Mouse (Mus musculus) gastrocnemius, postnatal 4 days (tissue): ENCODE results near the gene Tpra1. TPM values are rescaled to one million over a fixed set of nuclear protein-coding genes. Genes with fewer than 3 reads are reported as not detected.

Experiments used
- DNase-seq, 2 experiments: peaks; one replicate each; pipeline ENCODE4 v3.0.0; 2021 to 2022; ENCODE audit warnings: low spot score in 2 of 2, mixed read lengths in 2 of 2
- long read RNA-seq, 2 experiments: library from polyadenylated mRNA; stranded (forward); transcript quantifications; one replicate each; pipeline ENCODE4 v2.0.0; 2021
- total RNA-seq, 2 experiments: library from RNA; stranded (reverse); gene quantifications; 2 replicates each; pipeline ENCODE4 v1.2.3; 2021

Gene Tpra1
- 10 to 100 TPM; 23.4 to 27.2 TPM for total RNA-seq
- long read RNA-seq, experiment 1, transcript Tpra1-201 (12 exons, 1,820 nt), result major isoform, 8 of 12 reads
- long read RNA-seq, experiment 1, partial matches to known transcripts, result 1 of 12 reads
- long read RNA-seq, experiment 1, other reads (novel, unspliced or antisense), result 3 of 12 reads
- long read RNA-seq, experiment 2, partial matches to known transcripts, result 2 of 12 reads
- long read RNA-seq, experiment 2, other reads (novel, unspliced or antisense), result 7 of 12 reads

DNA sequence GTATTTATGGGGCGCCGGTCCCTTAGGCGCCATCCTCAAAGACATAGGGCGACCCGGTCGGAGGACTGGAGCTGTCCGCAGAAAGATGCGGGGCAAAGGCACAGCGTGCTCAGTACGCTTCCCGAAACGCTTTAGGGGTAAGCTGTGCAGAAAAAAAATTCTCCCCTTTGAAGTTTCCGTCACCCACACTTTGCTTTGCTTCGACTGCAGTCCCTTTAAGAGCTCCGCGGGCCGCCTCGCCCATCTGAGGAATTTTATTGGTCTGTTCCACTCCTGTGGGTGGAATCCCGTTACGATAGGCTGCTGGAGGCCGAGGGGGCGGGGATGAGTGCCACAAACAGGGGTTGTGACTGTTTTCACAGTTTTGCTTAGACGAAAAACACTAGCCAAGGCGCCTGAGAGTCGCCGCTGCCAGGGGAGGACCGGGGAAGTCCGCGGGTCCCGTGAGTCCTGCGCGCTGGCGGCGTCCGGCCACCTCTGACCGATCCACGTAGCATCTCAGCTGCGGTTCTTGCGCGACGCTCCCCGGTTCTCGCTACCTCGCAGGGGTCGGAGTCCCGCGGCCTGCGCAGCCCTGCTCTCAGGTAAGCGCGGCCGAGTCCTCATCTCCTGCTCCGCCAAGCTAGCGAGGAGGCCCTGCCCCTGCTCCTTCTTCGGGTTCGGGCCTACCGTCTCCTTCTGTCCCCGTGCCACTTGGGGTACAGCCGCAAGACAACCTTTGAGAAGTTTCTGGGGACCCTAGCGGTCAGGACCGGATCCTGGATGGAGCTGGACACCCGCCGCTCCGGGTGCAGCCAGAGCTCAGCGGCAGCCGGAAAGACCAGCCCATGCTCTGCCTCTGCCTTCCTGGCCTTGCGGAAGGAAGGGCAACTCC is at the start of gene Tpra1:
TSS of gene Tpra1 (plus strand) at position 305 of the 874 bp plus-strand sequence.
- peak; percentile 78 to 93 for DNase-seq

GRCm38 (mm10) chr6:88854509-88854908 is 47.5 kb upstream of the Tpra1 start:
- no peak for DNase-seq

GRCm38 (mm10) chr6:88855636-88856035 is 46.4 kb upstream of the Tpra1 start:
- DNase-seq, result peak in 1 of 2 experiments; percentile 67

DNA sequence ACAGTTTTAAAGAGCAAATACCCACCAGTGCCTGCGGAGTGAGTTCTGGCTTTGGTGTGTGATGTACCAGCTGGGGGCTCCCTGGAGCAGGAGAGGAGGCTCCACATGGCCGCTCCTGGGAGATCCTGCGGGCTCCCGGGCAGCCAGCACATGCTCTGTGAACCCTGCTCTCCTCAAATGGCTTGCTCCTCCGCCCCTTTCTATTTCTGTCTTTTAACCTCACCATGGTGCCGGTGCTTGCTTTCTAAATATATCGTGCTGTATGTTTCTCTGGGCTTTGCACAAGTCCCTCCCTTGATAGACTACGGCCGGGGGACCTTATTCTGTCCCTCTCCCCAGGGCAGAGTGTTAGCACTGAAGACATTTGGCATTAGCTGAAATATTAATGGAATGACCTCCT is 44.8 kb upstream of the Tpra1 start:
- DNase-seq, result no peak

DNA sequence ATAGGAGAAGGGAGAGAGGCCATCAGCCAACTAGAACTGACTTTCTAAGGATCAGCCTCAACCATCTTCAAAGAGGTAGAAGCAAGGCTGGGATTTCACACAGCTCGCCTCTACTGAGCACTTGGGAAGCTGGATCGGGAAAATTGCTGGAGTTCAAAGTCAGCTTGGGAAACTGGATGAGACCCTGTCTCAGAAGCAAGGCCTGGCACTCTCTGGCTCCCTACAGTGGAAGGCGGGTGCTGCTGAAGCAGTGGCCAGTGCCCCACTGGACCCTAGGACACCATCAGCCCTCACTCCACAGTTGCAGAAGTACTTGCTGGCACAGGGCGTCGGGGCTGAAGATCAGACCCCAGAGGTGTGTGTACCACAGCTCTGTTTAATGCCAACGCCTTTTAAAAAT is 44.2 kb upstream of the Tpra1 start:
- DNase-seq, result no peak

DNA sequence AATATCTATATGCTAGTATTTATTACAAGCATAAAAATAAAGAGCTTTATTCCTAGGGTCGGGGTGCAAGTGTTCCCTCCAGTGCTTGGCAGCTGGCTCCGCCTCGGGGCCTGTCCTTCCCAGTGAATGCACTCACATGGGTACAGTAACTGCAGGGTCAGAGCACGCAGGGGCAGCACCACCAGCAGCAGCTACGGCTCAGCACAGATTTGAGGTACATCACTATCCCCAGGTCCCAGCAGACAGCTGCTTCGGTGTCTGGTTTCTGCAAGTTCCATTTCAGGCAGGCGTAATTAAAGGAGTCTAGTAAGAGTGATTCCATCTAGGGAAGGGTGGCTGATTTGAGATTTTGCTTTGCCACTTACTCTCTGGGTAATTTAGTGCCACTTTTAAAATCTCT is 43.7 kb upstream of the Tpra1 start:
- DNase-seq, result no peak

DNA sequence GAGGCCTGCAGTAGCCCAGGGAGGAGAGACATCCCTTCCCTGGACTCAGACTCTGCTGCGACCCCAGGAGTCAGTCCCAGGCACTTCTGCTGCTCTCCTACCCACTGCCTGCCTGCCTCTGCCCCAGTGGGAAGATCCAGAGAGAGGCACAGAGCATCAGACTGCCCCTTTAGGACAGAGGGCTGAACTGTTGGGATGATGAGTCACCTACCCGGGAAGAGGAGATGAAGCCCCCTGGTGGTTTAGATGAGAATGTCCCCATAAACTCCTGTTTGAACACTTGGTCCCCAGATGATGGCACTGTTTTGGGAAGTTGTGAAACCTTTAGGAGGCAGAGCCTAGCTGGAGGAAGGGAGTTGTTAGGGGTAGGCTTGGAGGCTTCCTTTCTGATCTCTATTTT is 41.1 kb upstream of the Tpra1 start:
- DNase-seq, result peak in 1 of 2 experiments; percentile 27

DNA sequence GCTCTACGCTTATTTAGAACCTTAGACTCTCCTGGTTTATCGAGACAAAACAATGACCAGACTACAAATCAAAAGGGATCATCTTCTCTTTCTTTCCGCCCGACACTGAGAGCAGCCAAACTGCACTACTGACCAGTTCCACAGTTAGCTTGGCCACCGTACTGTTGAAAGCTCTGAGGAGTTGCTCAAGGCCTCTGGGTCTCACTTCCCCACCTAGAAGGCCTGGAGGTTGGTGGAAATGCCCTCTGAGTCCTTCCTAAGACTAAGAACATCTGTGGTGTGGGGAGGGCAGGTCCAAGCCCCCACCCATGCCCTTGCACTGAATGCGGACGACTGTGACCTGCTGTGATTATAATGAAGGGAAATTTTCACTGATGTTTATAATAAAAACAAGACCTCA is 36.3 kb upstream of the Tpra1 start:
- no peak for DNase-seq

- DNase-seq, result no peak
Measured at GRCm38 (mm10) chr6:88869459-88869858, 32.6 kb upstream of the Tpra1 start.

- no peak for DNase-seq
Measured at GRCm38 (mm10) chr6:88870594-88870993, 31.5 kb upstream of the Tpra1 start.

GRCm38 (mm10) chr6:88871546-88871945 is 30.5 kb upstream of the Tpra1 start:
- DNase-seq, result no peak

DNA sequence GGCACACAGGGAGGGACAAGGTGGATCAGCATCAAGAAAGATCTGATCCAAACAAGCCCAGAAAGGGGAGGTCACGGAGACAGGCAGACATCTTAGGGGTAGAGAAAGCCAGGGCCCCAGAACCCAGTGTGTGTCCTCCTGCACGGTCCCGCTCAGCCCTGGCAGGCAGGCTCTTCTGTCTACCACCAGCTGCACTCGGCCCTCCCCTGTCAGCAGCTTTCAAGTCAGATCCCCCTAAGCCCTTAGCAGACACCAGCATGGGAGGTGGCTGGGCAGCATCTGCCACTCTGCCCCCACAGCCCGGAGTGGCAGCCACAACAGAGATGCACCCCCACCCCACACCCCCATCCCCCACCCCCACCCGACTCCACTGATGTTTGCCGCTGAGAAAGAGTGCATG is 29.2 kb upstream of the Tpra1 start:
- no peak for DNase-seq

DNA sequence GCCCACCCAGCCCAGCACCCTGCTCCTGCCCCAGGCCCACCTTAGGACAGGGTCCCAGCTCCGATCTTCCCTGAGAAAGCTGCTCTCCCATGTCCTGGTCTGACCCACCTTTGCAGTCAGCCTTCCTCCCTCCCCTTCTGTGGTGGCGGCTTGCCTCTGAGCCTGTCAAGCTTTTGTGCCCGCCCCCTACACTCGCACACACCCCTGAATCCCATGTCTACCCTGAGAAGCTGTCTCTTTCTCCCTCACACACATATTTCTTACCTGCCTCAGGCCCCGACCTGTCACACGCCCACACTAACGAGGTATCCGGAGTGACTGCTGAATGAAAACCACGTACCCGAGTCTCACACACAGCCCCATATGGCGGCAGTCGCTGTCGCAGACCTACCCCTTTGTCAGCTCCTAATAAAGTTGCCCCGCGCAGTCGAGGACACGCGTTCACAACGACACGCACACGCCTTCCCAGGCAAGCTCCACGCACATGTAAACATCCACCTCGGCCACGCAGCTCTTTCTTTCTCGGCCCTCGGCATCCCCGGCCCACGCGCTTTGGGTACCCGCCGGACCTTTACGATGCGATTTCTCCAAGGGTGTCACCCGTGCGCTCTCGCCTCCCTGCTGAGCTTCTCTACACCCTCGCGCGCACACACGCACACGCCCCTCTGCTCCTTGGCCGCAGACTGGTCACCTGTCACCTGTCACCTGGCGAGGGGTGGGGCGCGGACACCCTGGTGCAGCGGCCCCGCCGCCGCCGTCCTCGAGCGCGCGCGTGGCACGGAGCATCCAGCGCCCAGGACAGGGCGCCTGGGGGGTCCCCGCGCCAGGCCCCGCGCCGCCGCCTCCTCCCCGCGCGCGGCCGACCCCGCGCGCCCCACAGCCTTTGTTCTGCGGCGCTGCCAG is 27.8 kb upstream of the Tpra1 start:
- no peak for DNase-seq

DNA sequence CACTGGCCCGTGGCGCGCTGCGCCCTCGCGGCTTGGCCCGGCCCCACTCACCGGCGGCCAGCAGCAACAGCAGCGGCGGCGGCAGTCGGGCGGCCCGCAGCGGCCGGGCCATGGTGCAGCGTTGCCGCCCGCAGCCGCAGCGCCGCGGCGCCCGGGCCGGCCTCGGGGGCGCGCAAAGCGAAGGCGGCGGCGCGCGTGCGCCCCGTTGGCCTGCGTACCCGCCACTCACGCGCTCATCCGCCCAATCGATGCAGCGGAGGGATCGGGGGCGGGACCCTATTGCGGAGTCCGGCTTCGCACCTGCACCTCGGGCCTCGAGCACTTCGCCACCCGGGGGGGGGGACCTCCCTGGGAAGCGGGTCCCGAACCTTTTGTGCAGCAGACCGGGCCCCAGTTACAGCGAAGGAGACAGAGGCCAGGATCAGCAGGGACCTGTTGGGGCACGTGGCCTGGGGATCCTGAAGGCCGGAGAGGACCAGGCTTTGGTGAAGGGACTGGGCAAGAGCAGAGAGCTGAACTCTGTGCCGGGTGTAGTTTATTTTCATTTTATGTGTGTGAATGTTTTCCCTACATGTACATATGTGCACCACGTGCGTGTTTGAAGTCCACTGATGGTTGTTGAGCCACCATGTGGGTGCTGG is 27.1 kb upstream of the Tpra1 start, which contains the start of gene Podxl2:
TSS of gene Podxl2 (minus strand) at position 177 of the 641 bp plus-strand sequence.
- DNase-seq, result peak; percentile 77 to 84

- DNase-seq, result no peak
Measured at GRCm38 (mm10) chr6:88879471-88879870, 22.6 kb upstream of the Tpra1 start.

DNA sequence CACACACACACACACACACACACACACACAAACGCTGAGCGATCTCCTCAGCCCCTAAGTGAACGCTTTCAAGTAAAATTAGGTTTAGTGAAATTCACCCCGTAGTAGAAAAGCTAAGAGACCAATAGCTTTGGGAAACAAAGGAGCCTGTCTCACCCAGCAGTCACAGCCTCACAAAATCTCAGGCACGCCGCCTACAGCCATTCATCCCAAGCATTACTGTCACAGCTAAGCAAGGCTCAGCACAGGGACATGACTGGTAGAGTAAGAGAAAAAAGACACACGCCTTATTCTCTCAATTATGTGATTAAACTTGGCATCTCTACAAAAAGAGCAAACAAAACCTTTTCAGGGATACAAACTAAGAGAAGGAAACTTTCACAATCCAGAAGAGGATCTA is 20.7 kb upstream of the Tpra1 start:
- no peak for DNase-seq

- DNase-seq, result no peak
Measured at GRCm38 (mm10) chr6:88884195-88884594, 17.9 kb upstream of the Tpra1 start.

DNA sequence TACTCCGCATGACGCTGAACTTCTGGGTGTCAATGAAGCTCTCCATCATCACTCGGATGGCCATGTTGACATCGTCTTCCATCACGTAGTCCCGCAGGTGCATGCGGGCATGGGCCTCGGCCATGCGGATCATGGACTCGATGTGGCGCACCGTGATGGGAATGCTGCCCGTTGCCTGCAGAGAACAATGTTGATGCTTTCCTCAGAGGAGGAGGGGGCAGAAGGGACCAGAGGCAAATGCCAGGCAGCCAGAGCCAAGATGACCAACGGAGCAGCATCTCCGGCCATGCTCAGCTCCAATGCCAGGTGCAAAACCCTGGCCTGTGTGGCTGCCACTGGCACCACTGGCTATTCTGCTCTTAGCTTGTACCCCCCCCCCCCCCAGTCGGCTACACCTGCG is 17.4 kb upstream of the Tpra1 start:
- no peak for DNase-seq

- no peak for DNase-seq
Measured at GRCm38 (mm10) chr6:88885644-88886416, 16.2 kb upstream of the Tpra1 start.

DNA sequence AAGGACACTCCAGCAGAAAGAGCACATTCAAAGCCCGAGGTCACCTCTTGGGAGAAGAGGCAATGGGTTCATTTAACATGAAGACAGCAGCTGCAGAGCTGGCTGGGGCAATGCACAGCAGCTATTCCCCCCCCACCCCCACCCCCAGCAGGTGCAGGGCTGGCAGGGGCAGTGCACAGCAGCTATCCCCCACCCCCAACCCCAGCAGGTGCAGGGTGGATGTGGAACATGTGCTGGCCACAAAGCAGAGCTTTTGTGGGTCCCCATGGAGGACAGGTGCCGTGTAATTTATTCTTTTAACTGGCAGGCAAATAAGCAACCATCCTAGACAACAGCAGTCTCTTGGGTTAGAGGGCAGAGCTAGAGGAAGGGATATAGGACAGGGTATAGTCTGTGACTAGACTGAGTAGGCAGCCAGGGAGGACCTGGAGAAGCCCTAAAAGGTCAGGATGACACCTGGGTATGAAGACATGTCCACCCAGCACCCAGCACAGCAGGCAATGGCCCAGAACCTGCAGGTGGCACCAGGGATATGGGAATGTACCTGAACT is 15.6 kb upstream of the Tpra1 start:
- DNase-seq, result no peak
